Comparison of ENCODE assay signal across 8 mouse cellular contexts in genomic region chr4:148871751-148872334, GRCm38 (mm10).
DNase-seq lines count a peak whose midpoint lies in the region; ATAC-seq lines count a peak whose summit lies in the region.

No protein-coding gene starts in this region.

- H3K4me2 ChIP-seq in heart, embryonic 11.5 days: no peak overlapping the region
- H3K4me2 ChIP-seq in midbrain, embryonic 16.5 days (ENCODE audit: low read length): no peak overlapping the region

- H3K4me1 ChIP-seq in heart, embryonic 11.5 days (ENCODE audit: control insufficient read depth, insufficient read depth, low read length): peaks cover 44% of the 10 kb centered on the region
- peaks cover 17% of the 10 kb centered on the region for H3K4me1 ChIP-seq in midbrain, embryonic 16.5 days (ENCODE audit: control insufficient read depth, insufficient read depth, low read length)

- WGBS in heart, embryonic 11.5 days (ENCODE audit: insufficient replicate concordance): 48% methylated on average over 10 of the region's 10 CpGs
- 30% methylated on average over 10 of the region's 10 CpGs for WGBS in midbrain, embryonic 16.5 days

- no peak overlapping the region for H3K9ac ChIP-seq in heart, embryonic 11.5 days (ENCODE audit: low read depth, low read length)
- H3K9ac ChIP-seq in midbrain, embryonic 16.5 days (ENCODE audit: low read depth, low read length): no peak overlapping the region

- ATAC-seq in heart, embryonic 11.5 days (replicated peaks; ENCODE audit: insufficient number of reproducible peaks, low FRiP score, low TSS enrichment): no peak
- peak; percentile 50; the same call in 1 of the 2 replicates for ATAC-seq in midbrain, embryonic 16.5 days

- 0 out of 2 replicates have a peak overlapping the region, but pooled peaks have one; percentile 29 for H3K27ac ChIP-seq in heart, embryonic 11.5 days (ENCODE audit: low read depth, low read length)
- H3K27ac ChIP-seq in midbrain, embryonic 16.5 days (ENCODE audit: low read length): no peak overlapping the region

- H3K9me3 ChIP-seq in heart, embryonic 11.5 days (replicated peaks; ENCODE audit: control insufficient read depth, low read length): no peaks in the 10 kb centered on the region
- H3K9me3 ChIP-seq in midbrain, embryonic 16.5 days (replicated peaks; ENCODE audit: control insufficient read depth, low read length, poor library complexity, severe bottlenecking): no peaks in the 10 kb centered on the region

- no peak overlapping the region for H3K4me3 ChIP-seq in heart, embryonic 11.5 days (ENCODE audit: low read depth, low read length)
- no peak overlapping the region for H3K4me3 ChIP-seq in midbrain, embryonic 16.5 days (ENCODE audit: low read depth, low read length)

- DNase-seq in right cerebral cortex, postnatal 4 days: peak; percentile 61
- no peak for DNase-seq in right cerebral cortex, postnatal 14 days
- peak; percentile 71 for DNase-seq in embryo, embryonic 11.5 days (ENCODE audit: low read depth, low spot score)
- peak; percentile 50 for DNase-seq in kidney, postnatal 14 days
- no peak for DNase-seq in frontal cortex, postnatal 25 days (ENCODE audit: low spot score in 2 of 2)
- DNase-seq in thymus, postnatal 36 days: no peak

- H3K27me3 ChIP-seq in heart, embryonic 11.5 days (ENCODE audit: control insufficient read depth, insufficient read depth, low read length): no peaks in the 10 kb centered on the region
- H3K27me3 ChIP-seq in midbrain, embryonic 16.5 days (ENCODE audit: control insufficient read depth, insufficient read depth, low read depth, low read length): peaks cover 27% of the 10 kb centered on the region

- no peaks in the 10 kb centered on the region for H3K36me3 ChIP-seq in heart, embryonic 11.5 days (ENCODE audit: control insufficient read depth, insufficient read depth, low read length)
- H3K36me3 ChIP-seq in midbrain, embryonic 16.5 days (ENCODE audit: control insufficient read depth, insufficient read depth, low read length): no peaks in the 10 kb centered on the region

Comparison
In these comparisons a context has a peak if more than half of its experiments do, and no peak if none do; other contexts are left out.
1. DNase-seq: peak in right cerebral cortex, postnatal 4 days (single experiment), embryo, embryonic 11.5 days (single experiment) and kidney, postnatal 14 days (single experiment); none in right cerebral cortex, postnatal 14 days (single experiment), frontal cortex, postnatal 25 days (0 of 2) and thymus, postnatal 36 days (0 of 2).